Mouse (Mus musculus) liver, adult (tissue): ENCODE measurements at regions not wholly inside any gene's neighbourhood (a gene's known extent, or its start where the extent isn't known, plus 50 kb on each side); places are given as distances from the start of the nearest gene placed in this dataset.

Experiments used
- GATA4 ChIP-seq: IDR thresholded peaks from 2 replicates; pipeline ENCODE4 v1.6.1; 2014; ENCODE audit warnings: mild to moderate bottlenecking, low read length; ENCODE audit not compliant: insufficient replicate concordance

- no peak for TF ChIP-seq GATA4
These were observed 119.5 kb upstream of the Fn1 start for GRCm38 (mm10) chr1:71772526-71772925.

GRCm38 (mm10) chr1:71771798-71772197, 118.8 kb upstream of the Fn1 start:
- no peak for TF ChIP-seq GATA4

DNA sequence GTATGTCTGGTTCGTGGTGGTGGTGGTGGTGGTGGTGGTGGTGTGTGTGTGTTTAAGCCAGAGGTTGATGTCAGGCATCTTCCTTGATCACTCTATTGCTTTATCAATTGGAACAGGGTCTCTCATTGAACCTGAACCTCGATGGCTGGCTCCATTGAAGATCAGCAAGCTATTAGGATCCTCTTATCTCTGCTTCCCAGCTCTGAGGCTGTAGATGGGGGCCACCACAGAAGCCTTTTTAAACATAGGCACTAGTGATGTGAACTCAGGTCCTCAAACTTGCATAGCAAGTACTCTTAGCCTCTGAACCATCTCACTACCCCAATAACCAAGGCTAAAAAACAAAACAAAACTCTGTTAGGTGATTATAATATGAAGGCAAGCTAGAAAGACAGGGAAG, 116.6 kb upstream of the Fn1 start:
- no peak for TF ChIP-seq GATA4

- TF ChIP-seq GATA4 = no peak
These were observed 114.7 kb upstream of the Fn1 start for GRCm38 (mm10) chr1:71767705-71768104.

GRCm38 (mm10) chr1:71767076-71767475, 114.1 kb upstream of the Fn1 start:
- TF ChIP-seq GATA4 = no peak

- TF ChIP-seq GATA4 = no peak
These were observed 112.0 kb upstream of the Fn1 start for GRCm38 (mm10) chr1:71764951-71765350.

DNA sequence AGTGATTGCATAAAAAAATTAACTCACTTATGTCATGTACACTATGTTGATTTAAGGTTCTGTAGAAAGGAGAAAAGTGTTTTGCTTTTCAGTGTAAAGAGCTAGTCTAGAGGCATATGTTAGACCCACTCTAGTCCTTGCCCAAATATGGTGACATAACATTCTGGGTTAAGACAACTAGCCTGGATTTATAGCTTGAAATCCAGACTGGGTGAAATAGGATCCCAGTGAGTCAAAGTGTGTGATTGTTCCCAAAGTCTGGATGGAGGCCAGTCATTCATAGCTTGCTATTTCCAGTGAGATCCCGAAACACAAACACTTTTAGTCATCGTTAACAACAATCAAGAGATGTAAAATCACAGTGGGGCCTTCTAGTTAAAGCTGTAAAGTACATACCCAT, 110.5 kb upstream of the Fn1 start:
- TF ChIP-seq GATA4 = no peak

- no peak for TF ChIP-seq GATA4
These were observed 107.3 kb upstream of the Fn1 start for GRCm38 (mm10) chr1:71760342-71760741.

DNA sequence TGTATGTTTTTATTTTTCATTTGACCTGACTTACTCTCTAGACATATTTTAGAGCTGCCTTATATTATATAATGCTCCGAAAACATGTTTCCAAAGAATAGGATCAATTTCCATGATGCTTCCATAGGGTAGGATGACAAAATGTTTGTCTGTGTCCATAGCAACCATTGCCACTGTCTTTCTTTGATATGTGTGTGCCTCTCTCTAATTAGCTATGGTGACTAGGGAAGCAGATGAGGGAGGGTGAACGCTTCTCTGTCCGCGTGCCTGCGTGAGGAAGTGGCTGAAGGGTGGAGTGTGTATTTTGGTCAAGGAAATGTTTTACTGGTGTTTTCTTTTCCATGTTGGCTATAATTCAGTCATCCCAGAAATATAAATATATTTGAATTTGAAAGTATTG, 104.2 kb upstream of the Fn1 start:
- TF ChIP-seq GATA4 = no peak

GRCm38 (mm10) chr1:71756159-71756558, 103.2 kb upstream of the Fn1 start:
- no peak for TF ChIP-seq GATA4

- TF ChIP-seq GATA4 = no peak
These were observed 102.4 kb upstream of the Fn1 start for GRCm38 (mm10) chr1:71755435-71755834.

DNA sequence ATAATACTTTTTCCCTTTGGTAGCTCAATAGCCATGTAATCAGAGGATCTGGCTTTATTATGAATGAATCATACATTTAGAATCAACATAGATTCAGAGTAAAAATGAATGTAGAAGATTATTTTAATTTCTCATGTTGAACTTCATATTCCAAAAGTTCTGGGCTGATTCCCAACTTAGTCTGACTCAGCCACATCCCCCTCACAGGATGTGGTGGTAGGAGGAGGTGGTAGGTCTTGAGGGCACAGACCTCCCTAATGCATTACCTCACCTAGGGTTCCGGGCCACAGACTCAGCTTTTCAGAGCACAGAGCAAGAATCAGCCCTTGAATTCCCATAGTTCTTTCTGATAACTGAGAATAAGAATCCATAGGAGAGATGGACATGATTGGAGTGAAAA, 99.4 kb upstream of the Fn1 start:
- no peak for TF ChIP-seq GATA4

DNA sequence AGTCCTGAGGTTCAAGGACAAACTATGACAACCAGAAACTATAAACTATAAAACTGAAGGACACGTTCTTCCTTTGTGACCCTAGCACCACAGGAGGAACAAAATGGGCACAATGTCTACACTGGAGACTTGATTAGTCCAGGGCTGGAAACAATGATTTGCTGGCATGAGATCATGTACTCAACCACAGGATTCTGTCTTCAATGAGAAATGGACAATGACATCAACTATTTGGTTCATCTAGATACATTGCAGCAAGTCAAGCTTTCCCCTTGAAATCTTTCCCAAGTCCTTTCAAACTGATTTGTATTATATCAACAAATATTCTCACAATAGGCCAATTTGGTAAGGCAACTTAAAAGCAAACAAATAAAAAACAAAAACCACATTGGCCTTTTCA, 98.6 kb upstream of the Fn1 start:
- no peak for TF ChIP-seq GATA4

- TF ChIP-seq GATA4 = no peak
These were observed 82.6 kb upstream of the Fn1 start for GRCm38 (mm10) chr1:71735606-71736005.

DNA sequence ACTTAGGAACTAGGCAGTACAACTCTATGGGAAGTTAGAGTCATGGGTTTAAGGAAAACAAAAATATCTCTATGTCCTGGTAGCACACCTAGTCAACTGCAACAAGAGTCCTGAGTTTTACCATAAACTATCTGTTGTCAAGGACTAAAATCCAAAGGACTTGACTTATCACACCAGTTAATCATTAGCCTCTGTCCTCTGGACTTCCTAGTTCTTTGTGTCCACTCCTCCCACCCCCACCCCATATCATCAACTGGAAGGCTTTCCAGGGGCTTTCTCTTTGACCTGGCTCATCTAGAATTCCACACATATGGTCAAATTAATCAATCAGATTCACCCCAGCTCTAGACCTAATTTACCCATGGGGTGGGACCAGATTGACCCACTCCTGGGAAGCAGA, 78.6 kb upstream of the Fn1 start:
- no peak; the same call in 1 of the 2 replicates for TF ChIP-seq GATA4

DNA sequence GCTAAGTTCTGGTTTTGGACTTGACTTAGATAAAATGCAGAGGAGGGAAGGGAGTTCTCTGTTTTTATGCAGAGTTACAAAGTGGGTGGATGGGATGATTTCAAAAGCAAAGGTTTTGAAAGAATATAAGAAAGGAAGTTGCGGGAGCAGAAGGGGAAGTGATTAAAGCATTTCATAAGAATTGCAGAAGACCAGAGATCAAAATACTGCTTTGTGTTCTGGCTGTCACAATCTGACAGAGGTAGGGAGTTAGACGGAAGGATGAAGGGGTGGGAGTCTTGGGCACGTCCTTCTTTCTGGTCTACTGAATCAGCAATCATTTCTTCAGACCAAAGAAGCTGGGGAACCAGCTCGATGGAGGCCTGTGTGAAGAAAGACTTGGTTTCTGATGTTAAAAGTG, 78.0 kb upstream of the Fn1 start:
- no peak for TF ChIP-seq GATA4

- TF ChIP-seq GATA4 = no peak
These were observed 75.9 kb upstream of the Fn1 start for GRCm38 (mm10) chr1:71728852-71729347.

DNA sequence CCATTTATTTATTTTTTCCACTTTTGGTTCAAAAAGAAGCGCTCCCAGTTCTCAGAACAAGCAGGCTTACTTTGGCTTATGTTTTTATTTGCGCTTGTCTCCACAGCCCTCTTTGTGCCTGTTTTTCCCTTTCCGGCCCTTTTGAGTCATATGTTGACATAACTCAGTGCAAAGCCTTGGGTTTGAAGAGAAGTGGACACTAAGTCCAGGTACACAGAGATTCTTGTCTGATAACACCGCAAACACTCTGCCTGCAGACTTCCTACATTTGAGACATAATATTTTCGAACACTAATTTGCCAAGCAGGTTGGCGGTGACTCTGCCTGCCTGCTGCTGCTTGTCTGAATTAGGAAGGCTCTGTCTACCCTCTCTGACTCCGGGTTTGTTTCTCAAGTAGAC, 70.8 kb upstream of the Fn1 start:
- peak; percentile 99 for TF ChIP-seq GATA4

DNA sequence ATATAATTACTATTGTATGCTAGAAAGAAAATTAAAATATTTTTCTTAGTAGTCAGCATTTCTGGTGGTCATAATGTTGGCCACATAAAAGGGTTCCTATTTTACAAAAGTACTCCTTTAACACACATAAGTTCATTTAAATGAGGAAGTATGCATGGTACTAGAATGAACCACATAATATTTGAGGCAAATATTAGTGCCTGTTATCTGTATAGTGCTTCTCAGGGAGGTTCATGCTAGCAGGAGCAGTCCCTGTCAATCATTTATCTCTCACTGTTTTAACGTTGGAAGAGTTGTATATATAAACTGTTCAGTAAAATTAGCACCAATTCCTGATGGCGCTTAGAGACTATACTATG, 70.0 kb upstream of the Fn1 start:
- TF ChIP-seq GATA4 = no peak
